Mouse (Mus musculus) testis, adult 2 months (tissue): ENCODE data around the gene 1700102P08Rik. TPM values are rescaled to one million over a fixed set of nuclear protein-coding genes. Genes with fewer than 3 reads are reported as not detected.

Source experiments
- H3K27ac ChIP-seq: fragments of 200-500 bp; 2 replicates; pipeline ENCODE4 v1.5.1; 2012; ENCODE audit warnings: low read depth, low read length; ENCODE audit not compliant: control insufficient read depth, insufficient read depth
- H3K27me3 ChIP-seq: fragments of 200-500 bp; 2 replicates; pipeline ENCODE4 v1.6.1; 2012; ENCODE audit warnings: mild to moderate bottlenecking, low read length, moderate library complexity; ENCODE audit not compliant: control insufficient read depth, insufficient read depth
- H3K36me3 ChIP-seq: fragments of 200-500 bp; 2 replicates; pipeline ENCODE4 v1.6.1; 2012; ENCODE audit warnings: mild to moderate bottlenecking, low read length; ENCODE audit not compliant: control insufficient read depth, insufficient read depth
- H3K4me1 ChIP-seq: fragments of 200-500 bp; 2 replicates; pipeline ENCODE4 v1.6.1; 2012; ENCODE audit warnings: low read length; ENCODE audit not compliant: control insufficient read depth, insufficient read depth
- H3K4me3 ChIP-seq: fragments of 200-500 bp; 2 replicates; pipeline ENCODE4 v1.5.1; 2012; ENCODE audit warnings: low read depth, mild to moderate bottlenecking, low read length, moderate library complexity, mixed read lengths; ENCODE audit not compliant: control insufficient read depth
- CTCF ChIP-seq: fragments of 200-500 bp; IDR thresholded peaks from 2 replicates; pipeline ENCODE4 v1.5.1; 2012; ENCODE audit warnings: low read depth, mild to moderate bottlenecking, inconsistent platforms, low read length, moderate library complexity; ENCODE audit not compliant: control insufficient read depth, insufficient read depth, insufficient replicate concordance
- POLR2A ChIP-seq: fragments of 200-500 bp; IDR thresholded peaks from 2 replicates; pipeline ENCODE4 v1.6.1; 2012; ENCODE audit warnings: low read depth, mild to moderate bottlenecking, inconsistent platforms, low read length, moderate library complexity; ENCODE audit not compliant: control insufficient read depth
- polyA plus RNA-seq: library from polyadenylated mRNA; depleted of rRNA; stranded (reverse); fragments of >200 nt; gene quantifications from 2 replicates; pipeline ENCODE4 v1.2.3, GENCODE M21; 2012

The 1700102P08Rik gene
- polyA plus RNA-seq, 1 experiment, result 72.2 TPM

DNA sequence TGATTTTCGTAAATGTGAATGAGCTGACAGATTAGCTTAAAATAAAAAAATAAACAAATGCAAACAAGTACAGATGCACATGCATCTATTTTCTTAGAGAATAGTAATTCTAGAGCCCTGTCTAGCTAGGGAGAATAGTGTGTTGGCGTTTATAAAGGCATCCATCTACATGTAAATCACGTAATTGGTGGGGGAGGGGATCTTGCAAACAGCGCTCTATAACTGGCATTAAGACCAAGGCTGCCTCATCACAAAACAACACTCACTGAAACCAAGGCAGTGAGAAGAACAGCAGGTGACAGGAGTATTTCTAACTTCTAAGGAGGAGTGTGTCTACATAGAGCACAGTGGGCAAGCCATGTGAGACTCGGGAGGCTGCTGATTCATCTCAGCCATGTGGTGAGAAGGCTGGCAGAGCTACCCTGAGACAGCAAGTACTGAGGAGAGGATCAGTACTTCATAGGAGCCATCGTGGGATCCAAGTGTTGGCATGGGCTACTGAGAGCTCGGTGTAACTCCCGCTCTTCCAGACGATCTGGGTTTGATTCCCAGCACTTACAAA is 18.9 kb downstream of the 1700102P08Rik start:
- TF ChIP-seq CTCF (no peak), POLR2A (no peak)
- H3K27ac ChIP-seq, result no peak overlapping the region
- no peaks in the 10 kb centered on the region for H3K4me1 ChIP-seq
- no peak overlapping the region for H3K4me3 ChIP-seq
- no peaks in the 10 kb centered on the region; the same call in 1 of the 2 replicates for H3K36me3 ChIP-seq
- no peaks in the 10 kb centered on the region for H3K27me3 ChIP-seq

DNA sequence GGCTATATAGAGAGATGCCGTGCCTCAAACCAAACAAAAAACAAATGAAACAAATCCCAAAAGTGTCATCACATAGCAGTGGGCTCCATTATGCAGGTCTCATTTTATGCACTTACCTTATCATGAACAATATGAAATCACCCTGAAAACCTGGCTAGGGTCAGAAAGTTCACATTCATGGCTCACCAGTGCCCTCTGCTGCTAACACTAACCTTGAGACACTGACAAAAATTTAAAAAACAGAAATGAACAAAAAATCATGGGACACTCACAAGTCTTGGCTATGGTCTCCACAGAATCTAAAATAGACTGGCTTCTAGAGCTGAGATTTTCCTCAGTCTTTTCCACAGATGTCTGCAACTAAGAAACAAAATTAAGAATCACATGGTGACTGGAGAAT is 19.6 kb downstream of the 1700102P08Rik start:
- Histone ChIP-seq H3K27me3 (no peaks in the 10 kb centered on the region), H3K27ac (no peak overlapping the region), H3K36me3 (no peaks in the 10 kb centered on the region; the same call in 1 of the 2 replicates), H3K4me1 (no peaks in the 10 kb centered on the region), H3K4me3 (no peak overlapping the region)
- TF ChIP-seq CTCF (no peak), POLR2A (no peak)

DNA sequence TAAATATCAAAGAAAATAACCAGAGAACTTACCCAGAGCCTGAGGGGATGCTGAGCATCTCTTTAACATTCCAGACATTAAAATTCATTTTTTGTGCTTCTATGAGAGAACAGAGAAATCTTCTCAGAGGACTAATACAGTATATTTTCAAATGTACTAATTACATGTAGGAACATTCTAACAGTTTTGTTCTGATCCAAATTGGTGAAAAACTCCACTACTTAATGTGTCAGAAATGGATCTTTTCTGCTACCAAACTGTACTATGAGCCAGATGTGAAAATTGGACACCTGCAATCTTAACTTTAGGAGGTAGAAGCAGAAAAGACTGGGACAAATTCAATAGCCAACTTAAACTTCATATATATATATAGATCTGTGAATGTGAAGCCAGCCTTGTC is 35.8 kb downstream of the 1700102P08Rik start, which contains the start of gene Ccdc36:
Gene Ccdc36 (minus strand): TSS at position 101 of the 400 bp plus-strand sequence.
- TF ChIP-seq POLR2A (no peak), CTCF (no peak)
- Histone ChIP-seq H3K4me3 (no peak within 1 kb of the TSS), H3K4me1 (peaks cover 5% of the 10 kb centered on the region), H3K27me3 (no peaks in the 10 kb centered on the region), H3K36me3 (peaks cover 1% of the 10 kb centered on the region; the same call in 1 of the 2 replicates), H3K27ac (no peak within 1 kb of the TSS)

DNA sequence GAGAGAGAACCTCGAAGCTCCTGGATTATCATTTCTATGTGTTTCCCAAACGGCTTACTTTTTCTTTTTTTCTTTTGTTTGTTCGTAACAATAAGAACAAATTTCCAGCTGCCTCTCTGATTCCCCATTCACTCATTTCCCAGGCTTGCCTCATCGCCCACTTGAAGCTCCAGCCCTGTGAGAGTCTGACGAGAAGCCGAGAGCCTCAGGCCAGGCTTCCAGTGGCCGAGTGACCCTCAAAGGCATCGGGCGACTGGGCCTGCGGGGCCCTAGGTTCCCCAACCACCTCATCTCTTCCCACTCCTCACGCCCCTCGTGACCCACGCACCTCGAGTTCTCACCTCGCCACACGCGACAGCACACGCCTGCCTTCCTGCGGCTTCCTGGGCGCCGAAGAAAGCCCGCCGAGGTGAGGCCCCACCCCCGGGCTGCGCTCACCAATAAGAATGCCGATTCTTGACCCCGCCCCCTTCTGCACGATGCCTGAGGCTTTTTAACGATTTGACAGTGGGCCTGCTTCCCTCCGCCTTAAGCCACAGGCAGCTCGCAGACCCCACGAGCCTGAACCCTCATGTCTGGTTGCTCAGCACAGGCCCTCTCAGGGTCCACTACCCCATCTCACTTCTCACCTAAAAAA is 38.9 kb downstream of the 1700102P08Rik start:
- TF ChIP-seq CTCF (no peak), POLR2A (peak; percentile 78)
- H3K27me3 ChIP-seq, result no peaks in the 10 kb centered on the region
- H3K4me1 ChIP-seq, result peaks cover 5% of the 10 kb centered on the region
- peak overlapping the region; percentile 93 for H3K4me3 ChIP-seq
- H3K27ac ChIP-seq, result peak overlapping the region; percentile 74
- no peaks in the 10 kb centered on the region for H3K36me3 ChIP-seq

DNA sequence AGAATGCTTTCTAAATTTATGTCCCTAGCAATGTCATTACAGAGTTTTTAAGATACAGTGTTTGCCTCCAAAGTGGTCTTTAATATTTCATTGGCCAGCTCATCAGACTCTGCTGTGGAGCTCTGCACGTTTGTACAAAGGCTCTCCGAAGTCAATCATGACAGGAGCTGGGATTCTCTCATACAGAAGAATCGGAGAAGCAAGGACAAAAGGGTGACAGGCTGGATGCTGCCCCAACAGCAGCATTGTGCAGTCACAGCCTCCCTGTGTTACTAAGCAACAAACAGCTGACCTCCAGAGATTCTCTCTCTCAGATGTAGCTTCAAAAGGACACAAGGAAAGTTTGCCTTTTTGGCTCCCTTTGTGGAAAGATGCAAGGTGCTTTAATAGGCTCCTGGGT is 43.6 kb downstream of the 1700102P08Rik start, which contains the start of gene BC048562:
Gene BC048562 (plus strand): TSS at position 301 of the 400 bp plus-strand sequence.
- TF ChIP-seq POLR2A, result no peak
- TF ChIP-seq CTCF, result no peak
- peak within 1 kb of the TSS; percentile 82 for H3K4me3 ChIP-seq
- peaks cover 5% of the 10 kb centered on the region for H3K4me1 ChIP-seq
- H3K27me3 ChIP-seq, result no peaks in the 10 kb centered on the region
- peak within 1 kb of the TSS; percentile 56 for H3K27ac ChIP-seq
- H3K36me3 ChIP-seq, result no peaks in the 10 kb centered on the region

DNA sequence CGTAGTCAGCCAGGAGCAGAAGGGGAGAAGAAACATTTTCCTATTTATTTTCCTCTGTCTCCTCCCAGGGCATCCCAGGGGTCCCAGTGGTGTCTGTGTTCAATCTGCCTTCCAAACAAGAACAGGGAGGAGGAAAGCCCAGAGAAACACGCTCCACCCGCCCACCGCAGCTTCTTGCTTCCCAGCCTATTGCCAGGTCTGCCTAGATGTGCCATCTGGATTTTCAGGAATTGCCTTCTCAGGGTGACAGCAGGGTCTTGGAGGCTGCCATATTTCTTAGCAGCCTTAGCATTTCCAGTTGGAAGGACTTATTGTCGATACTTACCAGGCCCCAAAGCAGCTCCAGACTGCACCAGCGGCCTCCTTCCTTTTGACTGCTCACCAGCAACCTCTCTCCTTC is 46.6 kb downstream of the 1700102P08Rik start:
- no peaks in the 10 kb centered on the region for H3K4me1 ChIP-seq
- H3K4me3 ChIP-seq, result no peak overlapping the region
- no peaks in the 10 kb centered on the region for H3K36me3 ChIP-seq
- 0 out of 2 replicates have a peak, but pooled peaks have one; percentile 3 for TF ChIP-seq CTCF
- no peak for TF ChIP-seq POLR2A
- H3K27ac ChIP-seq, result no peak overlapping the region
- H3K27me3 ChIP-seq, result no peaks in the 10 kb centered on the region

DNA sequence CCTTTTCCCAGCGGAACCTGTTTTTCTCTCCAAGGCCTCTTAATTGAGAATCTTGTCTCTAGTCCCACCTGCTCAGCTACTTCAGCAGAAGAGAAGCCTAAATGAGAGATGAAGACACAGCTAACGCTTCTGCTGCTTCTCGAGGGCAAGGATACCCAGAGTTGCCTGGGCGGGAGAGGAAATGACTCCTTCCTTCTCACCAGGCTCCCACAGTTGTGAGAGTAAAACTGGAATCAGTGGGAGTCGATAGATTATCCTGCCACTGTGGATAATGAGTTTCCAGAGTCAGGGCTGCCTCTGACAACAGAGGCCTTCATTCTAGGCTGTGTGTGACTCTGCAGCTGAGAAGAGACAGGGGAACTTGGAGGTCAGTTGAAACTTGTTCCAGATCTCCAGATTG is 47.9 kb downstream of the 1700102P08Rik start:
- Histone ChIP-seq H3K4me1 (peaks cover 9% of the 10 kb centered on the region), H3K4me3 (no peak overlapping the region), H3K36me3 (no peaks in the 10 kb centered on the region), H3K27me3 (no peaks in the 10 kb centered on the region), H3K27ac (no peak overlapping the region)
- TF ChIP-seq POLR2A (no peak), CTCF (no peak)
